Mouse (Mus musculus): ENCODE results near the gene Mfsd4b4. TPM values are rescaled to one million over a fixed set of nuclear protein-coding genes. Genes with fewer than 3 reads are reported as not detected.
"Not testable (repeated sequence)": the region's sequence is repeated elsewhere in the genome, so short reads cannot be mapped to it uniquely, and the experiment has no call there.

The Mfsd4b4 gene
- total and polyA plus RNA-seq, 3 experiments, result 1.7 to 3.5 (median 2.1) TPM

GRCm38 (mm10) chr10:39947195-39947594, 48.2 kb upstream of the Mfsd4b4 start:
- H3K4me2 ChIP-seq (ENCODE audit: insufficient read depth, low read depth, poor library complexity, severe bottlenecking); in situ Hi-C loops (cut with MboI; ENCODE audit: low pct_ligation_motif_present, low pct_unique_long_range_greater_than_20kb, low sequenced_read_pairs); H3K36me3 ChIP-seq (replicated peaks in 1 of 2; ENCODE audit: control insufficient read depth in 1 of 2, insufficient read depth in 1 of 2, low read length in 1 of 2); H3K9ac ChIP-seq (ENCODE audit: insufficient read depth, low read depth); H3K4me1 ChIP-seq (ENCODE audit: control insufficient read depth in 1 of 2, insufficient read depth in 2 of 2); DNase-seq (ENCODE audit: extremely low read depth); H3K4me3 ChIP-seq (replicated peaks in 1 of 3; ENCODE audit: low read depth in 2 of 3, low read length in 2 of 3, poor library complexity in 1 of 3); H3K27ac ChIP-seq (ENCODE audit: insufficient read depth, low read depth); H3K79me2 ChIP-seq (replicated peaks; ENCODE audit: control insufficient read depth, extremely low read depth, insufficient read depth, poor library complexity, severe bottlenecking); dilution Hi-C loops (cut with MboI; ENCODE audit: extremely low pct_ligation_motif_present, extremely low pct_unique_long_range_greater_than_20kb, low sequenced_read_pairs); H3K9me3 ChIP-seq (replicated peaks; ENCODE audit: low read length); H3K27me3 ChIP-seq (replicated peaks): not testable (repeated sequence)

DNA sequence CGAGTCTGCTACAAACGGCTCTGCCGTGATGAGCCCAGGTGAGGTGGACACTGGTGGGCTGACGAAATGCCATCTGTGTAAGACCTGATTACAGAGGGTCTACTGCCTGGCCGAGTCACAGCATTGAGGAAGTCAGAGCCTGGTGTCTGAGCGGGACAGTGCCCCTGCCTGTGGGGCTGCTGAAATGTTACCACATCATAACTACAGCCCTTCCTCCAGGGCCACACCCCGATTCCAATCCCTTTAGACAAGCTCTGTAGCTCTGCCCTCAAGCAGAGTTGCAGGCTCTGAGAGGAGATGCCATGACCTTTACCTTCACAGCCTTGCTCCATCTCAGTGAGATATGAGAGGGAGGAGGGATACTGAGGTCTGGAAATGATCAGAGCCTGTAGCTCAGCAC, 37.5 kb upstream of the Mfsd4b4 start:
- dilution Hi-C loops (cut with MboI; ENCODE audit: extremely low pct_ligation_motif_present, extremely low pct_unique_long_range_greater_than_20kb, low sequenced_read_pairs), result no loop called here
- Histone ChIP-seq H3K4me3 (replicated peaks in 1 of 3; ENCODE audit: low read depth in 2 of 3, low read length in 2 of 3, poor library complexity in 1 of 3) (no peak overlapping the region), H3K4me1 (ENCODE audit: control insufficient read depth in 1 of 2, insufficient read depth in 2 of 2) (peaks cover 8 to 20% of the 10 kb centered on the region in 2 experiments), H3K27me3 (replicated peaks) (no peaks in the 10 kb centered on the region), H3K4me2 (ENCODE audit: insufficient read depth, low read depth, poor library complexity, severe bottlenecking) (no peak overlapping the region), H3K27ac (ENCODE audit: insufficient read depth, low read depth) (no peak overlapping the region), H3K9ac (ENCODE audit: insufficient read depth, low read depth) (no peak overlapping the region), H3K36me3 (replicated peaks in 1 of 2; ENCODE audit: control insufficient read depth in 1 of 2, insufficient read depth in 1 of 2, low read length in 1 of 2) (no peaks in the 10 kb centered on the region), H3K79me2 (replicated peaks; ENCODE audit: control insufficient read depth, extremely low read depth, insufficient read depth, poor library complexity, severe bottlenecking) (no peaks in the 10 kb centered on the region), H3K9me3 (replicated peaks; ENCODE audit: low read length) (no peaks in the 10 kb centered on the region)
- no peak for DNase-seq (ENCODE audit: extremely low read depth)
- in situ Hi-C loops (cut with MboI; ENCODE audit: low pct_ligation_motif_present, low pct_unique_long_range_greater_than_20kb, low sequenced_read_pairs), result no loop called here
- TF ChIP-seq ZC3H11A (IDR thresholded peaks at IDR 0.05; ENCODE audit: low read depth, low read length) (no peak), RAD21 (IDR thresholded peaks at IDR 0.05; ENCODE audit: low read depth, low read length) (no peak), ZNF384 (IDR thresholded peaks at IDR 0.05; ENCODE audit: low read depth, low read length) (no peak), MEF2A (IDR thresholded peaks at IDR 0.05; ENCODE audit: borderline replicate concordance, low read depth, low read length) (no peak), ZMIZ1 (IDR thresholded peaks at IDR 0.05; ENCODE audit: low read depth, low read length) (no peak), JUN (IDR thresholded peaks at IDR 0.05; ENCODE audit: insufficient read depth, low read depth, low read length) (no peak), PAX5 (IDR thresholded peaks at IDR 0.05; ENCODE audit: low read length) (no peak), ETS1 (conservative IDR thresholded peaks at IDR 0.05; ENCODE audit: low read depth, low read length) (no peak), ZKSCAN1 (IDR thresholded peaks at IDR 0.05; ENCODE audit: borderline replicate concordance, low read depth, low read length) (no peak), MAZ (IDR thresholded peaks at IDR 0.05; ENCODE audit: low read depth, low read length) (no peak), CTCF (conservative IDR thresholded peaks at IDR 0.05 in 1 of 2, IDR thresholded peaks at IDR 0.05 in 1 of 2; ENCODE audit: low read depth in 2 of 2, low read length in 2 of 2) (no peak), CHD2 (IDR thresholded peaks at IDR 0.05; ENCODE audit: low read length) (no peak), MAFK (IDR thresholded peaks at IDR 0.05; ENCODE audit: insufficient replicate concordance, low read length) (no peak), MYC (IDR thresholded peaks at IDR 0.05; ENCODE audit: low read depth, low read length) (no peak), JUND (conservative IDR thresholded peaks at IDR 0.05; ENCODE audit: low read depth, low read length) (no peak)

Measured in CH12.LX (cell line).